Mouse (Mus musculus) neural tube, embryonic 11.5 days (tissue): ENCODE data around the gene Tmed8. TPM values are rescaled to one million over a fixed set of nuclear protein-coding genes. Genes with fewer than 3 reads are reported as not detected.
A peak's percentile ranks its signal among the peaks of the same experiment; 100 is the strongest.
"Not testable (repeated sequence)": the region's sequence is repeated elsewhere in the genome, so short reads cannot be mapped to it uniquely, and the experiment has no call there.

Source experiments
- ATAC-seq: fragments of 200-750 bp; cut with Nextera tagmentation; 2 replicates; pipeline ENCODE4 v1.8.0; 2017; ENCODE audit warnings: moderate number of reproducible peaks, mild to moderate bottlenecking, moderate TSS enrichment, moderate library complexity; ENCODE audit not compliant: insufficient read depth, low FRiP score, low TSS enrichment
- DNase-seq: peaks from one replicate; pipeline ENCODE4 v3.0.0-alpha.2; 2015; ENCODE audit warnings: low spot score
- H3K27ac ChIP-seq: fragments of 300-500 bp; sonication (generic); 2 replicates; pipeline ENCODE4 v1.5.1; 2014; ENCODE audit warnings: low read depth, mild to moderate bottlenecking, low read length
- H3K27me3 ChIP-seq: fragments of 300-500 bp; sonication (generic); 2 replicates; pipeline ENCODE4 v1.6.1; 2014; ENCODE audit warnings: mild to moderate bottlenecking, low read length, mixed read lengths; ENCODE audit not compliant: control insufficient read depth, insufficient read depth
- H3K36me3 ChIP-seq: fragments of 300-500 bp; sonication (generic); 2 replicates; pipeline ENCODE4 v1.6.1; 2014; ENCODE audit warnings: mild to moderate bottlenecking, low read length, moderate library complexity, mixed read lengths; ENCODE audit not compliant: control insufficient read depth, insufficient read depth
- H3K4me1 ChIP-seq: fragments of 300-500 bp; sonication (generic); 2 replicates; pipeline ENCODE4 v1.6.1; 2014; ENCODE audit warnings: low read length, mixed read lengths; ENCODE audit not compliant: control insufficient read depth, insufficient read depth
- H3K4me2 ChIP-seq: fragments of 300-500 bp; sonication (generic); 2 replicates; pipeline ENCODE4 v1.6.1; 2014; ENCODE audit warnings: low read depth, mild to moderate bottlenecking, moderate library complexity
- H3K4me3 ChIP-seq: fragments of 300-500 bp; sonication (generic); 2 replicates; pipeline ENCODE4 v1.5.1; 2014; ENCODE audit warnings: low read depth, low read length
- H3K9ac ChIP-seq: fragments of 300-500 bp; sonication (generic); 2 replicates; pipeline ENCODE4 v1.6.1; 2014; ENCODE audit warnings: mild to moderate bottlenecking, low read length
- H3K9me3 ChIP-seq: fragments of 300-500 bp; sonication (generic); 2 replicates; pipeline ENCODE4 v1.6.1; 2016; ENCODE audit warnings: low read length; ENCODE audit not compliant: control insufficient read depth
- WGBS: fragments of 180-500 bp; shearing (Covaris S2); extraction: QIAGEN DNeasy Blood & Tissue Kit; methylation state at CpG from one replicate; pipeline ENCODE4 v1.1.7; 2014; 5-methylcytosine and 5-hydroxymethylcytosine counted together
- polyA plus RNA-seq: library from polyadenylated mRNA; unstranded; fragments of >200 nt; fragmentation: Nextera tagmentation; extraction: Ambion mirVana; gene quantifications from 2 replicates; pipeline ENCODE4 v1.2.1, GENCODE M21; 2014

Gene Tmed8
- polyA plus RNA-seq, 1 experiment from 2014 or later = 5.0 TPM

GRCm38 (mm10) chr12:87216053-87216452 is 15.8 kb upstream of the Tmed8 start:
- H3K36me3 ChIP-seq = no peaks in the 10 kb centered on the region
- H3K4me2 ChIP-seq = no peak overlapping the region
- no peak overlapping the region for H3K4me3 ChIP-seq
- no peak overlapping the region for H3K27ac ChIP-seq
- no peak overlapping the region for H3K9ac ChIP-seq
- ATAC-seq (no peak), DNase-seq (no peak)
- no peaks in the 10 kb centered on the region for H3K9me3 ChIP-seq
- H3K4me1 ChIP-seq = no peaks in the 10 kb centered on the region
- 83% methylated on average over 2 of the region's 2 CpGs for WGBS
- H3K27me3 ChIP-seq = no peaks in the 10 kb centered on the region

- 71% methylated on average over 2 of the region's 2 CpGs for WGBS
These were observed 12.8 kb upstream of the Tmed8 start for GRCm38 (mm10) chr12:87212844-87213606.

GRCm38 (mm10) chr12:87205789-87206188 is 5.5 kb upstream of the Tmed8 start:
- DNase-seq, H3K27me3 ChIP-seq: not testable (repeated sequence)

More at GRCm38 (mm10) chr12:87212844-87213606, 12.8 kb upstream of the Tmed8 start:
- DNase-seq (no peak), ATAC-seq (no peak)
- Histone ChIP-seq H3K27ac (no peak overlapping the region), H3K9me3 (no peaks in the 10 kb centered on the region), H3K4me2 (no peak overlapping the region), H3K27me3 (no peaks in the 10 kb centered on the region), H3K9ac (no peak overlapping the region), H3K4me1 (no peaks in the 10 kb centered on the region), H3K36me3 (no peaks in the 10 kb centered on the region), H3K4me3 (no peak overlapping the region)

DNA sequence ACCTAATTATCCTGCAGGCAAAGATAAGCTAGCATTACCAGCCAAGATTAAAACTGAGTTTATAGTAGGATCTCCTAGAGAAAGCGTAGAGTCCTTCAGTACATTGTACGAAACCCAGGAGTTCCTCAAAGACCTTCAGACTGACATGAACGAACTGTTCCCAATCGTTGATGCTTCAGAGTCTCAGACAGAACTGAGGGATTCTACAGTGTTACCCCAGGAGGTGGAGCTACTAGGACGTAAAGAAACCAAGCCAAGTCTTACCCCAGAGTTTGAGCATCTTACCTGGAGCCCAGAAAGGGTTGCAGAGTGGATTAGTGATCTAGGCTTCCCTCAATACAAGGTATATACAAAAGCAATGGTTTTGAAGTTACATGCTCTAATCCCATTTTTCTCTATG is 1.4 kb upstream of the Tmed8 start:
- ATAC-seq (no peak), DNase-seq (no peak)
- H3K9ac ChIP-seq = no peak overlapping the region
- no peaks in the 10 kb centered on the region for H3K36me3 ChIP-seq
- no peaks in the 10 kb centered on the region for H3K27me3 ChIP-seq
- WGBS = 70% methylated on average over 5 of the region's 5 CpGs
- H3K4me1 ChIP-seq = peaks cover 5% of the 10 kb centered on the region; the same call in 1 of the 2 replicates
- H3K4me3 ChIP-seq = no peak overlapping the region
- no peak overlapping the region for H3K4me2 ChIP-seq
- H3K27ac ChIP-seq = no peak overlapping the region
- no peaks in the 10 kb centered on the region for H3K9me3 ChIP-seq

More at GRCm38 (mm10) chr12:87205789-87206188, 5.5 kb upstream of the Tmed8 start:
- H3K4me3 ChIP-seq, H3K27ac ChIP-seq, H3K36me3 ChIP-seq, H3K9me3 ChIP-seq, H3K4me2 ChIP-seq, H3K9ac ChIP-seq, H3K4me1 ChIP-seq, ATAC-seq: not testable (repeated sequence)
- 94% methylated on average over 5 of the region's 5 CpGs for WGBS

DNA sequence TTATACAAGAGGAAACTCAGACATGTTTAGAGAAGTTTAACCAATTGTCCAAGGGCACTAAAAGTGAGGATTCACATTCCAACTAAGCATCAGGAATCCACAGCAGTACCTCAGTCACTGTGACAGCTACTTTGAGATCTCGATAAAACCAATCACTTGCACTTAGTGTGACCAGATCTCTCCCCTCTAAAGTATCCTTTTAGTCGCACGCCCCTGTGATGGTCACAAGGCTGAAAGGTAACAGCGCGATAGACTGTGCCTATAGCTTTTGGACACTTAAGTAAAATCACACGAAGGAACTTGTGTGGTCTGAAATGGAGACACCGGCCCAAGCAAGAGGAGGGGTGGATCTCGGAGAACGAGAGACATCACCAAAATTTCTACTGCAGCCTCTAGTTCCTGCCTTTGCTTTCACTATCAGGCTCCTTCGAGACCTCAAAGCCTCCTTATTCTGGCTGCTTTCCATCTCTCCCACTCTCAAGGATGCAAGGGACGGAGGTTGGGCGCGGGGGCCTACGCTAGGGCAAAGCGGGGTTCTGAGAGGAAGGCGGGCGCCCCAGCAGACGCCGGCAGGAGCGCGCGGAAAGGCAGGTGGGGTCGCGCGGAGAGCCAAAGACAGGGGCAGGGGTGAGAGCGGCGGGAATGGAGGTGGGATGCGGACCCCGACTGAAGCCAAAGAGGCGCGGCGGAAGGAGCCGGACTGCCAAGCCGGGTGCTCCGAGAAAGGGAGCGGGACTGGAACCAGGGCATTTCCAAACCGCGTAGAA is 865 bp downstream of the Tmed8 start, which contains the start of gene Samd15:
TSS of gene Samd15 (plus strand) at position 518 of the 767 bp plus-strand sequence.
- Histone ChIP-seq H3K9me3 (no peaks in the 10 kb centered on the region), H3K27me3 (no peaks in the 10 kb centered on the region), H3K4me3 (peak within 1 kb of the TSS; percentile 70), H3K36me3 (no peaks in the 10 kb centered on the region), H3K4me2 (peak within 1 kb of the TSS; percentile 97), H3K4me1 (peaks cover 5% of the 10 kb centered on the region; the same call in 1 of the 2 replicates), H3K9ac (peak within 1 kb of the TSS; percentile 83), H3K27ac (peak within 1 kb of the TSS; percentile 73)
- WGBS = under 1% methylated on average over 38 of the region's 38 CpGs
- DNase-seq (peak; percentile 54), ATAC-seq (peak; percentile 6; the same call in 1 of the 2 replicates)

- 60% methylated on average over 6 of the region's 6 CpGs for WGBS
- Histone ChIP-seq H3K27ac (no peak overlapping the region), H3K4me1 (peaks cover 5% of the 10 kb centered on the region; the same call in 1 of the 2 replicates), H3K4me3 (peak overlapping the region; percentile 70), H3K4me2 (peak overlapping the region; percentile 97), H3K27me3 (no peaks in the 10 kb centered on the region), H3K9me3 (no peaks in the 10 kb centered on the region), H3K36me3 (no peaks in the 10 kb centered on the region), H3K9ac (no peak overlapping the region)
- ATAC-seq (no peak), DNase-seq (no peak)
These were observed 1.5 kb downstream of the Tmed8 start for GRCm38 (mm10) chr12:87198792-87199191.

DNA sequence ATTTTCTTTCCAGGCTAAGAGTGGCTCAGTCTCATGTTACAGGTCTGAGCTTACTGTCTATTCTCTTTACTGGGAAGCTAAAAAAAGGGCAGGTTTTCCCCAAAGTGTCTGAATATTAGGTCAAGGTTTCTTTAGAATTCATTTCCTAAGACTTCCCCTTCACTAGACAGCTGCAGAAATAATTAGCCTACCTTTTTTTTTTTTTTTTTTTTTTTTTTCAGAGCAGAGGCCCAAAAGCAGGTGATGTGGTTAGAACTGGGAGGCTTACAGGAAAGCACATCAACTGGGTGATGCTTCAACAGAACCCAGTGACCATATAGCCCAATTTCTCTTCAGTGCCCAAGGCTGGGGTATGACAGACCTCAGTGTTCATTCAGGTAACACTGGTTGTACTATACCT is 3.9 kb downstream of the Tmed8 start:
- no peak for ATAC-seq
- peaks cover 5% of the 10 kb centered on the region; the same call in 1 of the 2 replicates for H3K4me1 ChIP-seq
- no peak overlapping the region for H3K27ac ChIP-seq
- H3K36me3 ChIP-seq = no peaks in the 10 kb centered on the region
- DNase-seq = no peak
- no peaks in the 10 kb centered on the region for H3K9me3 ChIP-seq
- H3K4me2 ChIP-seq = no peak overlapping the region
- H3K4me3 ChIP-seq = no peak overlapping the region
- no peaks in the 10 kb centered on the region for H3K27me3 ChIP-seq
- no peak overlapping the region for H3K9ac ChIP-seq

DNA sequence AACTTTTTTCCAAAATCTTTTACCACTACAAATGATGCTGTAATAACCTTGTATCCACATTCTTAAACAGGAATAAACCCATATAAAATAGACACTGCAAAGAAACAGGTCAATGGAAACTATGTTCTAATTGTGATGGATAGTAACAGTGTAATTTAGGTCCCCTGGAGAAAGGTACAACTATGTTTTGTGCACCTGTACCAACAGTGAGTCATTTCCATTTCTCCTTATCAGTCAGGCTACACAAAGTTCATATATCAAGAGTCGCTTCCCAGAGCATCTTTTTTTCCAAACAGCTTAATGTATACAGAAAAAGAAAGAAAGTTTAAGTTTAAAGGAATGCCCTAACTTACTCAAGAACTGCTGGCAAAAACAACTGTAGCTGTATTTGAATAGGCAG is 5.2 kb downstream of the Tmed8 start:
- H3K36me3 ChIP-seq = no peaks in the 10 kb centered on the region
- DNase-seq (no peak), ATAC-seq (no peak)
- H3K27ac ChIP-seq = no peak overlapping the region
- peaks cover 5% of the 10 kb centered on the region; the same call in 1 of the 2 replicates for H3K4me1 ChIP-seq
- H3K27me3 ChIP-seq = no peaks in the 10 kb centered on the region
- no peak overlapping the region for H3K4me2 ChIP-seq
- no peaks in the 10 kb centered on the region for H3K9me3 ChIP-seq
- 91% methylated on average over 1 of the region's 1 CpGs for WGBS
- H3K4me3 ChIP-seq = no peak overlapping the region
- no peak overlapping the region for H3K9ac ChIP-seq
